Mouse (Mus musculus): ENCODE measurements around the gene Rad52. TPM values are rescaled to one million over a fixed set of nuclear protein-coding genes. Genes with fewer than 3 reads are reported as not detected.

Rad52 gene
- 10 to 100 TPM; 56.6 to 62.2 TPM for polyA plus RNA-seq (2017; shearing (Covaris generic))

DNA sequence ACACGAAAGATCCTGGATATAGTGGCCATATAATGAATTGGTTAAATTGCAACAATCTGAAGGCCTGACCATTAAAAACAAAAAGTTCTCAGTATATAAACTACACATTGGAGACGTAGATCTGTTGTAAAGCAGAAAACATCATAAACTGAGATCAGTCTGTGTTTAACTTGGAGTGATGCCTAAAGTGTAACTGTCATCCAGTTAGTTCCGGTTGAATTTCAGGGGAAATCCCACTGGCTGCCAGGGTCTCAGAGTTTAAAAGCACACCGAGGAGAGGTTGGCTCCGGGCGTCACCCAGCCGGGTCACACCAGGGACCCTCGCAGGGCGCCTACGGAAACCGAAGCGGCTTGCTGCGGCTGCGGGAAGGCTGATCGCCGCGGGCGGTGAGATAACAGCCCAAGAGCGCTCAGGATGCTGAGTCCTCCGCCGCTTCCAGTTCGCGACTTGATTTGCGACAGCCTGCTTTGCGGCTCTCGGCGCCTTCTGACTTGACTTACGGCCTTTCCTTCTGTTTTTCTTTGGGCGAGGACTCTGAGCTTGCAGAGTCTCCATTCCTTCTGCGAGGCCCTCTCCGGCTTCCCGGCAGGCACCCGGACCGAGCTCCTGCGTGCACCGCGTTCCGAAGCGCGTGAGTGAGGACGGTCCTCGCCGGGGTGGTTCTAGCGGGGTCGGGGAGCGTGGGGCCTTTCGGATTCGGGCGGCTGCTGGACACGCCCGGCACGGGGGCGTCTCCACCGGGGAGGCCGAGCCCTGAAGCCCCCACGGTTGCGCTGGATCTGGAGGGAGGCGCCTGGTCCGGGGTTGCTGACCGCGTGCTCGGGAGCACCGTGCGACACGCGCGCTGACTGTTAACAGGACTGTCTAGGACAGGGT is at the start of gene Rad52:
Gene Rad52 (plus strand): TSS at position 495 of the 877 bp plus-strand sequence.
- peak; percentile 89 for ATAC-seq

DNA sequence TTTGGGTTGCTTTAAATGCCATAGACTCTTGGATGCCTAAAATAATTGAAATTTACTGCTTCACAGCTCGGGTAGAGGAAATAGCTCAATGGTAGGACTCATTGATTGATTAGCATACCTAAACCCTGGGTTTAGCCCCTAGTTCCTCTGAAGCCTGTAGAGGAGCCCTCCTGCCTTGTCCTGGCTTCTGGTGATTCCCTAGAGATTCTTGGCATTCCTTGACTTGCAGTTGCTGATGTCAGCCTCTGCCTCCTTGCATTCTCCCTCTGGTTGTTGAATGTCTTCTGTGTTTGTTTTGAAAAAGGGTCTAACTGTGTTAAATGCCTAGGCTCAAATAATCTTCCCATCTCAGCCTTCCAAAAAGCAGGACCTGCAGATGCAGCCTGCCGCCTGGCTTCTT is 48.3 kb upstream of the Rad52 start:
- no peak for ATAC-seq

DNA sequence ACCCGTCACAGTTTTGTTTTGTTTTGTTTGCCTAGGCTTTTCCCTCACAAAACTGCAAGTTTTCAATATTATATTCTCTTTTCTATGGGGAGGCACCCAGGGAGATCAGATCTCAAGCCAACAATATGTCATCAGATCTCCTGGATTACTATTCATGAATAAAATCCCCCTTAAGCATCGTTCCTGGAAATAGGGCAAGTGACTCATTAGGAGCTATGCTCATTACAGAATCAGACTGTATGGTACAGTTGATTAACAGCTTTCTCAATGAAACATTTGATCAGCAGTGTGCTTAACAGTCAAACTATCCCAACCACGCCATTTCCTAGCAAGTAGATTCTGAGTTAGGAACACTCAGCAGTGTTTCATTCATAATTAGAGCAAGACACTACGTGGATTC is 47.0 kb upstream of the Rad52 start:
- ATAC-seq: no peak

DNA sequence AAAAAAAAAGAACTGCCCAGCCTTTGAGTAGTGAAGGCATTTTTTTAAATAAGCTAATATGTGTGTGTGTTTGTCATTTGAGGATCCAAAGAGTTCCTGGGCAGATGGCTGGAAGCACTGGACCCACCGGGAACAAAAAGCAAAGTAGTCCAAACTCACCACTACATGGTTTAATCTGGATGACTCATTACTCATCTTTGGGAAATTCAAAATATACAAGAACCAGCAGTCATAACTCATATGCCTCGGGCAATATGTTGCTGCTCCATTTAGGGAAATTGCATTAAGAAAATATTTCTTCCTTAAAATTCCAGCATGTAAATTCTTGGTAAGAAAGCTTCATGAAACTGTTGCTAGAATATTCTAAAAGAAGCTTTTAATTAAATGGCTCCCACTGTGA is 42.3 kb upstream of the Rad52 start:
- ATAC-seq: no peak

DNA sequence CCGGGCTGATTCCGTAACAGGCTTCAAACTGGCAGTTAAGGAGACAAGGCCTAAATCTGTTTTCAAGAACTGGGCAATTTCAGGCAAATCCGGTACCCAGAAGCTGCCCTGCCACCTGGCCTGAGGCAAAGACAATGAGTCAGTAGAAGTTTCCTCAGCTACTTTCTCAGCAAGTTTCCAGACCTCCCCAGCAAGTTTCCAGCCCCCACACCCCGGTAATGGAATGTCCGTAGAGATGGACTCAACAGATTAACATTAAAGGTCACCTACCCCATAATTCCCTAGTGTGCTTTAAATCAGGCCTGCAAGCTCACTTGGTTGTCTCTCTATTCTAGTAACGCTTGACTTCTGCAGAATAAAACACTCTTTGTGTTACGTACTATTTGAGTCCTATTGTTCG is 41.0 kb upstream of the Rad52 start:
- no peak for ATAC-seq

DNA sequence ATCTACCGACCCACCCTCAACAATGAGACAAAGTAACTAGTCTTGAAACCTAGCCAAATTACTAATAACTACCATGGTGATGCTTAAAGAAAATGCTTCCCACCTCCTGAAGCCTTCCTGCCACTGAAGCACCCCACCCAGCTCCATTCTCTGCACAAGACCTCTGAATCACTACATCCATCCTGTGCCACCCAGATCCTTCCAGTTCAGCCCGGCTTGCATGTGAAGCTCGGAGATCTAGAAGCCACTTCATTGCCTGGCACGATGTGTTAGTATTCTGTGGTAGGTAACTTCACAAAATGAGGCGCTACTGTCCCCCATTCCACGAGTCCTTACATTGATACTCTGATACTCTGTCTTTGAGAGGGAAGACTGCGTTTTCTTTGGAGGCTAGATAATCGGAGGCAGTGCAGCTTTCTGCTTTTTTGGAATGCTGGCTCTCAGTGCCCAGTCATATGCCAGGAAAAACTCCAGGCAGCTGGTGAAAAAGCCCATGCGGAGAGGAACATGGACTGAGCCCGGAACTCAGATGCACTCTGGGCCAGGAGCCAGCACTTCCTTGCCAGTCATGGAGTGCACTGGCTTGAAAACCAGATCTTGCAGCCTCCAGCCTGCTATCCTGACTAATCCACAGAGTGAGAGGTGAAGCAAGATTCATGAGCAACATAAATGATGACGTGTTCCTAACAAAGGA is 38.0 kb upstream of the Rad52 start:
- ATAC-seq: no peak

DNA sequence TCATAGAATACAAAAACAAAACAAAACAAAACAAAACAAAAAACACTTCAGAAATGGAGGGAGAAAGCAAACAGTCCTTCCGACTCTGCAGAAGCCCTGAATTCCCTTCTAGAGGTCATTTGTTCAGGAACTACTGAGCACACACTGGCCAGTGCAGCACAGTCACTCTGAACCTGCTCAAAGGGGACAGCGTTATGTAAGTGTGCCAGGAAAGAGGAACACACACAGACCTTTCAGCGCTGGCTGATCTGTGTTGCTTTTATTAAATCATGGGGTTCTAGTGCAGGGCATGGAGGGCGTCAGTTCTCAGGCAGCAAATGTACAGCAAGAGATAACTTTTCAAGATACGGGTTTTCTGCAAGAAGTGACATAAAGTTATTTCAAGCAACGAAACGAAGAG is 19.3 kb upstream of the Rad52 start:
- ATAC-seq: no peak

DNA sequence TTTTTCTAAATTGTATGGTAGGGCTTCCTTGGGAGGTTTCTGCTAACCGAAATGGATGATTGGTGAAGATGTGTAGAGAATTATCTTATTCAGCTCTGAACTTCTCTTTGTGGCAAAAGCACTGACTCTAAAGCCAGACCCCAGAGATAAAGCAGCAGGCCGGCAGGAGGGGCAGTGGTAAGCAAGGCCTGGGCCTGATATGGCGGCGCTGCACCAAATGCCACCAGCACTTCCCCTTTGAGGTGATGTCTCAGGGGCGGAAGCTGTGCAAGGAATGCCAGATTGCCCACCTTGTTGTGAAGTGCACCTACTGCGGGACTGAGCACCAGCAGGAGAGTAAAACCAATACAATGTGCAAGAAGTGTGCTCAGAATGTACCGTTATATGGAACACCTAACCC is 9.8 kb upstream of the Rad52 start:
- ATAC-seq: no peak

DNA sequence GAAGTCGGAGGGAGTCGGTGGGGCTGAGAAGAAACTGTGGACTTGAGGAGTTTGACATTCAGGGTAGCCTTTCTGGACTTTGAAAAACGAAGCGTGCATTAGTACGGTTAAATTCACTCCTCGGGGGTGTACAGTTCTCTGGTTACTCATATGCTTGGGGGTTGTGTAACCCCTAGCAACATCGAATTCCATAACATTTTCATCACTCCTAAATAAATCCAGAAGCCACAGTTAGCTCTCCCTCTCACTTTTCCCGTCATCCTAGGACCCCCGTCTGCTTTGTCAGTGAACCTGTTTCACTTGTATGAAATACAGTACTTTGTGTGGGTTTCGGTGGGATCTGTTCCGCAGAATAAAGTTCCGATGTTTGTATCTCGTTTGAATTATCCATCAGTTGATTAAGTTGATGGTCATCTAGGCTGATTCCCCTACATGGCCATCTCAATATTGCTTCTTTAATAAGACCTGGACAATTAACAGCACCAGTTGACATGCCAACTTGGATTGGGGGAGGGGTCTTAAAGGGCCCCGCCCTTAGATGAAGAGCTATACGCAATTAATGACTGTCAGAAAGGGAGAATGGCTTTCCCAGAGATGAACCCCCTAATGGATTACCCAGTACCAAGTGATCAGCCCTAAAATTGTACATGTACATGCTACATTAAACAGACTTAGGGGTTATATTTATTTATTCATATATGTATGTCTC is 737 bp downstream of the Rad52 start:
- ATAC-seq: no peak

DNA sequence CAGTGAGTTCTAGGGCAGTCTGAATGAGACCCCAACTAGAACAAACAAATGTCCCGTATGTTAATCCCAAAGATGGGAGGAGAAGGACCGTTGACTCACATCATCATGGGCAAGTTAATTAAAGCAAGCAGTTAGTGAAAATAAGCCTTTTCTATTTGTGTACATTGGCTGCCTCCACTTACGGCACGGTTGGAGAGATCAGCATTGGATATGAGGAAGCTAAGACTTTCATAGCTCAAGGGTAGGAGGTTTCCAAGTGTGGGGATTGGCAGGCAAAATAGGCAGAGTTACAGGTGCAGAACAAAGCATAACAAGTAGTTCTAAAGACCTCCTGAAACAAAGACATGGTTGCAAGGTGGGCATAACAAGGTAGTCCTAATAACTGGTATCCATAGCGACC is 3.0 kb downstream of the Rad52 start:
- no peak for ATAC-seq

DNA sequence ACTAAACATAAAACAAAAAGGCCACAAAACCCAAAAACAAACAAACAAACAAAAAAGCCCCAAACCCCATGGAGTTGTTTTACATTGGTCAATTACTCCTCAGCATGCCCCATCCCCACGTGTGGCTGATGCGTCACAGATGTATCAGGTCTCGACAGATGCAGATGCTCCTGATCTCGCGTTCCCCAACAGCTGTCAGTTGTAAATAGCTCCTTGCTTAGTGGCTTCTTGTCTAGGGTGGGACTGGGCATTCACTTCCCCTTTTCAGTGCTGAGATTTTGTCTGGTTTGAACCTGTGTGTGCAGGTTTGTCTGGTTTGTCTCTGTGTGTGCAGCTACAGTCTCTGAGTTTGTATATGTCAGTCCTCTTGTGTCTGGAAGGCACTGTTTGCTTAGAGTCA is 9.5 kb downstream of the Rad52 start:
- ATAC-seq: no peak

DNA sequence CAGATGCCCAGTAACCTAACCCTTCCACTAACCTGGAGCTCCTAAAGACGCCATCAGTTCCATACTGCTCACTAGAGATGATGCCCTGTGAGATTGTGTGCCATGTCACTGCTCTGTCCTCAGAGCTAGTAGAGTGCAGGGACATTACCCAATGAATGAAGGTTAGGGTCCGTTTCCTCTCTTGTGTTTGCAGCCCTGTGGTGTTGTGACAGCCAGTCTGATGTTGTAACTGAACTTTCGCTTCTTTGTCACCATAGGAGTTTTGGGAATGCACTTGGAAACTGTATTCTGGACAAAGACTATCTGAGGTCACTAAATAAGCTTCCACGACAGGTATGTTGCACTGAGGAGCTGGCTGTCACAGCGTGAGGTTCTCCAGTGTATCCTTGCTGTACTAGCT is 13.2 kb downstream of the Rad52 start:
- no peak for ATAC-seq

DNA sequence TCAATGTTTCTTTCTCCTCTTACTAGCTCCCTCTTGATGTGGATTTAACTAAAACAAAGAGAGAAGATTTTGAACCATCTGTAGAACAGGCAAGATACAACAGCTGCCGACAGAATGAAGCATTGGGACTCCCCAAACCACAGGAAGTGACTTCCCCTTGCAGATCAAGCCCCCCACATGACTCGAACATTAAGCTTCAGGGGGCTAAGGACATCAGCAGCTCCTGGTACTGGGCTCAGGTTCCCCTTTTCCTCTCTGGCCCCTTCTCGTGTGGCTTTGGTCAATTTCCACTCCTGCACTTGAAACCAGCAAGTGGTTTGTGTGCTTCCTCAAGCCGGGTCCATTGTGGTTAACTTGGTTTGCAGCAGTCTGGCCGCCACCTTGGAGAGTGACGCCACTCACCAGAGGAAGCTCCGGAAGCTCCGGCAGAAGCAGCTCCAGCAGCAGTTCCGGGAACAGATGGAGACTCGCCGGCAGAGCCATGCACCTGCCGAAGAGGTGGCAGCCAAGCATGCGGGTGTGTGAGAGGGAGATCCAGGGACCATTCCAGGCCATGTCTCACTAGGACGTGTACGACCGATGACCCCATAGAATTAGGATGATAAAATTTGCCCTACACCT is 16.2 kb downstream of the Rad52 start:
- ATAC-seq: peak; percentile 69

DNA sequence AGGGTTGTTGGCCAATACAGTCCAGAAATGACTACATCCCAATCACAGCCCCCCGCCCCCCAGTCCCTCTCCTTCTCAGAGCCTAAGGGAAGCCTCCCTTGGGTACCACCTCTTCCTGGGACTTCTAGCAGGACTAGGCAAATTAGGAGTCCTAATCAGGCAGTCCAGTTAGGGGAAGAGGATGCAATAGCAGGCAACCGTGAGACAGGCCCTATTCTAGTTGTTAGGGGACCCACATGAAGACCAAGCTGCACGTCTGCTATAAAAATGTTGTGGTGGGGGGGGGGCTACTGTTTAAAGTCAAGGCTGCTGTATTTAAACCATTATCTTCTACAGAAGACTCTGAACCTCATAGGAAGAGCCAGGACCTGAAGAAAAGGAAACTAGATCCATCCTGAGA is 19.6 kb downstream of the Rad52 start:
- ATAC-seq: no peak

DNA sequence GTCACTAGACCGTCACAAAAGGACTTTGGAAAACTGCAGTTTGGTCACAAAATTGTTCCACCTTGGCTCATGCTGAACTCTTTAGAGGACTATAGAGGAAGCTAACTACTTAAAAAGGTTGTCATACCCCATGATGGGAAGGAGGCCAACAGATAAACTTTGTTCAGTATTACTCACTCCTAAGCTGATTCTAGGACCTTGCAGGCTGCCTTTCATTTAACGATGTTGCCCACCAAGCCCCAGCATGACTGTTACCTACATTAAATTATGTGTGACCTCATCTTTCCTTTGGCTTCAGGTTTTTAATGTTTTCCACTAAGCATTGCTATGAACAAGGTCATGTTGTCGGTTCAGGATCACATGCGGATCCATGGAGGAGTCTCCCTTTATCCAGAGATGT is 20.0 kb downstream of the Rad52 start:
- ATAC-seq: no peak

DNA sequence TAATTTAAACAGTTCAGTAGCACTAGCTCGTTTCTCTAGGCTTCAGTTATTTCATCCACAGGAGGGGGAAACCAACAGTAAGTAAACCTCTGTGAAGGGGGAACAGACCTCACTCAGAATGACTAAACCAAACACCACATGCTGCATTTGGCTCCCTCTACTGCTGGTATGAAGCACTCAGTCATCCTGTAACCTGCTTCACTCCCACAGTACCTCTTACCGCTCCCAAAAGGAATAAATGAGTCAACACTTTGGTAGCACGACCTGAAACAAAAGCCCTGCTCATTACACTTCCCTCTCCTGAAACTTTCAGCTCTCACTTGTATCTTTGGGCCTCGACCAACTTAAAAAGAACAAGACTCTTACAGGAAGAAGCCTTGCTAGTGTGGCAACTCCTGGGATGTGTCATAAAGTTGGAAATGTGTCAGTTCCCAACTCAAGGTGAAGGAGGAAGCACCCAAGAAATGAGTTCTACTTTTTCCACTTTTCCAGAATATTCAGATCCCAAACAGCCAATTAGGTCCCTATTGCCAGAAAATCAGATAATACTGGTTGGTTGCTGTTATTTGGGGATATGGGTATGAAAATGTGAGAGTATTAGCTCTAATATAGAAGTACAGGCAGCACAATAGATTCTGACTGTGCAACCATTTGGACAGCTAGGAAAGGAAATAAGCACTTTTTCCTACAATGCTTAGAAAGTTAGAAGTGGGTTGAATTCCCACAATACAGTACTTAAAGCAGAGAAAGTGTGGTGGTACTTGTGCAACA is 21.9 kb downstream of the Rad52 start:
- ATAC-seq: no peak

Other genes with a start within 250 kb of the Rad52 start
- gene Erc1, start 54.5 kb upstream of the Rad52 start, polyA plus RNA-seq (2017; shearing (Covaris generic)): 1 to 10 TPM; 6.7 to 7.0 TPM
- 100 to 1,000 TPM; 116 to 132 TPM for gene Wnk1, start 136.0 kb downstream of the Rad52 start, polyA plus RNA-seq (2017; shearing (Covaris generic))
- gene Ninj2, start 190.7 kb downstream of the Rad52 start, polyA plus RNA-seq (2017; shearing (Covaris generic)): 1 to 10 TPM; 1.2 to 2.3 TPM